Mouse (Mus musculus): Measurements from ENCODE around the gene Rab15.
"Not testable (repeated sequence)": the region's sequence is repeated elsewhere in the genome, so short reads cannot be mapped to it uniquely, and the experiment has no call there.

The Rab15 gene

DNA sequence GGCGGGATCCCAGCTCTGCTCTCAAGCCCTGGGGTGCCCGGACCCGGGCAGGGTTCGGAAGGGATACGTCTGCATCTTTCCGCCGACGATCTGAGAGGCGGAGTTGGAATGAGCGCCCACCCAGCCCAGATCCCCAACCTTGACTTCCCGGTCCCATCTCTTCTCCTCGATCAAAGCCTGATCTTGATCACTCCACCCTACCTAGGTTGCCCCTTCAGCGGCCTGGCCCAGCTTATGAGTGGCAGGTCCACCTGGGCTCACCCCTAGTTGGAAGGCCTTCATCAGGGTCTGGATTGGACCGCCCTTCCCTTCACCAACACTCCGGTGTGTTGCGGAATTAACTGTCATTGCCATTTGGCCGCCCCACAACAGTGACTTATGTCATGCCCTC lies at the start of gene Rab15:
TSS of gene Rab15 (minus strand) at position 258 of the 391 bp plus-strand sequence.
- no peak for DNase-seq (ENCODE audit: low spot score in 2 of 2)

- DNase-seq (ENCODE audit: low spot score in 2 of 2), result no peak
Observed at GRCm38 (mm10) chr12:76869561-76869960, 46.9 kb upstream of the Rab15 start.

GRCm38 (mm10) chr12:76868463-76869198 lies 45.9 kb upstream of the Rab15 start:
- no peak for DNase-seq (ENCODE audit: low spot score in 2 of 2)

DNA sequence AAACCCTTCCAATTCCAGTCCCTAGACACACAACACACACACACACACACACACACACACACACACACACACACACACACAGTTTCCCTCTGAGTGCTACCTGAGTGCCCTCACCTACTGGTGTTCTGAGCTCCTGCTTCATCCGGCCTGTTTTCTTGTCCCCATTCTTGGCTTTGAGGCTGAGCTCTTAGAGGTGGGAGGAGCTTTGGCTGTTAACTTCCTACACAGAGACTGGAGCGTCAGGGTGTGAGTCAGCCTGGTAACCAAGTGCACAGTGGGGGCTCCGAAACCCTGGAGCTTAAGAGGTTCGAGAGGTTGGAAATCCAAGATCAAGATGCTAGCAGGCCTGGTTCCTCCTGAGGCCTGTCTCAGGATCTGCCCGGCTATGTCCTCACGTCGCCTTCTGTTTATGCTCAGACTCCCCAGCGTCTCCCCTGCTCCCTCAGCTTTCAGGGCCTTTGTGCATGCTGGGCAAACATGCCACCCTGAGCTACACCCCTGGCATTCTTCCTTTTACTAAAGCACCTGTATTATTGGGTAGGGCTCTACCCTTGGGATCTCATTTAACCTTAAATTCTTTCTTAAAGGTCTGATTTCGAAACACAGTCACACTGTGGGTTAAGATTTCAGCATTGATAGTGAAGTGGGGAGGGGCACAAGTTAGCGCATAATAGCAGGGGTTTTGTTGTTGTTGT lies 45.0 kb upstream of the Rab15 start:
- peak in 1 of 2 experiments; percentile 12 for DNase-seq (ENCODE audit: low spot score in 2 of 2)

- no peak for DNase-seq (ENCODE audit: low spot score in 2 of 2)
Observed at GRCm38 (mm10) chr12:76865266-76865665, 42.6 kb upstream of the Rab15 start.

- no peak for DNase-seq (ENCODE audit: low spot score in 2 of 2)
Observed at GRCm38 (mm10) chr12:76863651-76864050, 40.9 kb upstream of the Rab15 start.

- DNase-seq (ENCODE audit: low spot score in 2 of 2), result not testable (repeated sequence)
Observed at GRCm38 (mm10) chr12:76858788-76859187, 36.1 kb upstream of the Rab15 start.

- no peak for DNase-seq (ENCODE audit: low spot score in 2 of 2)
Observed at GRCm38 (mm10) chr12:76857087-76857486, 34.4 kb upstream of the Rab15 start.

GRCm38 (mm10) chr12:76853378-76854142 lies 30.9 kb upstream of the Rab15 start:
- DNase-seq (ENCODE audit: low spot score in 2 of 2), result no peak

DNA sequence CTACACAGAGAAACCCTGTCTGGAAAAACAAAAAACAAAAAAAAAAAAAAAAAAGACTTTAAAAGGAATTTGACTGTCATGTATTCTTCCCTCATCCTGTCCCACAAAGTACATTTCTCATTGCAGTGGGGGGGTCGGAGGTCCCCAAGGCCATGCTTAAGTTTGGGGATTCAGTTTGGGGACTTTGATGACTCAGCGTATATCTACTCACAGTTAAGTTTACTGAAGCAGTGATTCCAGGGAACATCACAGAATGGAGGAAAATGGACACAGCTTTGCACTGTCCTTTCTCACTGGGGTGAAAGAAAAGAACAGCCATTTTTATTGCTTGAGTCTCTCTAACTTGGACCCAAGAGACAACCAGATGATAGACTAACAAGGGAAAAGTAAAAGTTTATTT lies 29.7 kb upstream of the Rab15 start:
- no peak for DNase-seq (ENCODE audit: low spot score in 2 of 2)

GRCm38 (mm10) chr12:76844346-76845061 lies 21.8 kb upstream of the Rab15 start:
- no peak for DNase-seq (ENCODE audit: low spot score in 2 of 2)

GRCm38 (mm10) chr12:76840081-76840480 lies 17.4 kb upstream of the Rab15 start:
- no peak for DNase-seq (ENCODE audit: low spot score in 2 of 2)

DNA sequence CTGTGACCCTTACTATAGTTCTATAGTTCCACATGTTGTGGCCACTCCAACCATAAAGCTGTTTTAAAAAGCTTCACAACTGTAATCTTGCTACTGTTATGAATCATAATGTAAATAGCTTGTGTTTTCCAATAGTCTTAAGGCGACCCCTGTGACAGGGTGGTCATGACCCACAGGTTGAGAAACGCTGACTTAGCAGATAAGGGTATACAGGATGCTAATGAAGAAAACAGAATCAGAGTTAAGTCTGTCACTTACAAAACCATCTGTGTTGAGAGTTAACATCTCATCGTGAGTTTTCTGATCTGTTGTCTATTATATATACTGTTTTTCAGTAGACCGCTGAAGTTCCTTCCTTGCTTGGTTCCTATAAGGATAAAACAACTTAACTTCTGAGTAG lies 16.6 kb upstream of the Rab15 start:
- no peak for DNase-seq (ENCODE audit: low spot score in 2 of 2)

GRCm38 (mm10) chr12:76837844-76838650 lies 15.3 kb upstream of the Rab15 start:
- no peak for DNase-seq (ENCODE audit: low spot score in 2 of 2)

DNA sequence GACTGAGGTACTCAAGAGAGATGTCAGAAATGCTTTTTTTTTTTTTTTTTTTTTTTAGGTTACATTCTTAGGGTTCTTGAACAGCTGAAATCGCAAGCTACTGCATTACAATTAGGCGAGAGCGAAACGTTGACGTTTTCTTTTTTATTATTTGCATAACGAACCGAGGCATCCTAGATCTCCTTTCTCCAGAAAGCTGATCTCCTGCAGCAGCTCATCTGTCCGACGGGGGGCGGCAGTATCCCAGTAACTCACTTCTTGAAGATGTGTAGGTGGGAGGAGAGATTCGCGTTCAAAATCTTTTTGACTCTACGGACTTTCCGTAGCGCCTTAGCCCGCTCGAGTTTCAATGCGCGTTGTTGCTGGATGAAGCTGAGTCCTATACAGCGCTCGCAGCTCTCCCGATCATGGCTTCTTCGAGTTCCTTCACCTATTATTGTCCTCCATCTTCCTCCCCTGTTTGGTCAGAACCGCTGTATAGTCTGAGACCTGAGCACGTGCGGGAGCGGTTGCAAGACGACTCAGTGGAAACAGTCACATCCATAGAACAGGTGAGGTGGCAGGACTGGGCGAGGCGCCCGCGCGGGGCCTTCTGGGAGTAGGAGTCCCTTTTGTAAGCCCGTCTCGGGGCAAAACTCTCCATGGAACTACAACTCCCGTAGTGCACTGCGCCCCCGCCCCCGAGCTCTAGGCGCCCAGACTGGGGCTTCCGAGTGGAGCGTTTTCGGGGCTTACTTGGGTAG lies 14.6 kb upstream of the Rab15 start:
- DNase-seq (ENCODE audit: low spot score in 2 of 2), result peak; percentile 96 to 97

DNA sequence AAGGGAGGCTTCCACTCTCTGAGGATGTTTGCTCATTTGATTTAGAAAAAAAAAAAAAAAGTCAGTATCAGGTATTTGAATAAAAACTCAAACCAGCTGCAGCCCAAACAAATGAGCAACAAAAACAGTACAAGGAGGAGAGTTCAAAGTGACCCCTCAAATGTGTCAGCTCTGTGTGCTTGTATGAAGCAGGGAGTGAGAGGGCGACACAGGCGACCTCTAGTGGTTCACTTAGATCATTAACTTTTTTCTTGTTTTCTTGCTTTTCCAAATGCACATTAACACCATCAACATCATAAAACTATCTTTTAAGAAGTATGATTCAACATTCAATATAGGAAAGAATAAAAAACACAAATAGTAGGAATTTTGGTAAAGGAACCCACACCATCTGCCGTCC lies 10.0 kb upstream of the Rab15 start:
- DNase-seq (ENCODE audit: low spot score in 2 of 2), result no peak

DNA sequence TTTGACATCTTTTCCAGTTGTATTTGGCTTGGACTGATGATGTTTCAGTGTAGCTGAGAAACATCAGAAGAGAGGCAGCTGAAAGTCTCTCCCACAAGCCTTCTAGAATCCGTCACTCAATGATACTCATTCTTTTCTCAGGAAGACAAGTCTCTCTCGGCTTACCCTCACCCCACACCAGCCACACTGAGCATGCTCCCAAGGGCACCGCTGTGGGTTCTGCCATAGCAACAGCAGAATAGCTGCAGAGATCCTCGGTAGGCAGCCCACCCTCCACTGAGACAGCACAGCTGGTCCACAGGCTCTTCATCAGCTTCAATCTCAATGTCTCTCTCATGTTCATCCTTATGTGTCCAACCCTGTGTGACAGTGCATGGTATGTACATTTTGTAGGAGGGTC lies 2.6 kb upstream of the Rab15 start:
- DNase-seq (ENCODE audit: low spot score in 2 of 2), result no peak

DNA sequence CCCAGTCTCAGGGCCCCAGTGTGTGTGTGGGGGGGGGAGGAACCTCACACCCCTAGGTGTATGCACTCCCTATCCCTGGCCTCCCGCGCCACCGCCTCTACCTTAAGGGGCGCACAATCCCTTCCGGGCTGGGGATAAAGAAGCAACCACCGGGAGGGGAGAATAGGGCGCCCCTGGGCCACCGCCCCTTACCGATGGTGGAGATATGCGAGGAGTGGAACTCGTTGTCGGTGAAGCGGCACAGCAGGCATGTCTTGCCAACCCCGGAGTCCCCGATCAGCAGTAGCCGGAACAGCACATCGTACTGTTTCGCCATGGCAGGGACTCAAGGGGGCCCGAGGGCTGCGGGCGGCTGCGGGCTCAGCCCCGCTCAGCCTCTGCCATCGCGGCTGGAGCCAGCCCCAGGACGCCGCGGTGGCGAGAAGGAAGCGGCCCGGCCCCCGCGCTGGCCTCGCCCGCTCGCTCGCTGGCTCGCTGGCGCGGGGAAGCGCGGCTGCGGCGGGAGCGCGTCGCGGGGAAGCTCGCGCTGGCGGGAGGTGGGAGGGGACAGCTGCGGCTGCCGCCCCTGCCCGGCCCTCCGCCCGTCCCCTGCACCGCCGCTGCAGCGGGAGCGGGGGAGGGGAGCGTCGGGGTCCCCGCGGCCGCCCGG lies 582 bp downstream of the Rab15 start:
- peak in 1 of 2 experiments; percentile 63 for DNase-seq (ENCODE audit: low spot score in 2 of 2)

GRCm38 (mm10) chr12:76820615-76821014 lies 2.1 kb downstream of the Rab15 start:
- no peak for DNase-seq (ENCODE audit: low spot score in 2 of 2)

DNA sequence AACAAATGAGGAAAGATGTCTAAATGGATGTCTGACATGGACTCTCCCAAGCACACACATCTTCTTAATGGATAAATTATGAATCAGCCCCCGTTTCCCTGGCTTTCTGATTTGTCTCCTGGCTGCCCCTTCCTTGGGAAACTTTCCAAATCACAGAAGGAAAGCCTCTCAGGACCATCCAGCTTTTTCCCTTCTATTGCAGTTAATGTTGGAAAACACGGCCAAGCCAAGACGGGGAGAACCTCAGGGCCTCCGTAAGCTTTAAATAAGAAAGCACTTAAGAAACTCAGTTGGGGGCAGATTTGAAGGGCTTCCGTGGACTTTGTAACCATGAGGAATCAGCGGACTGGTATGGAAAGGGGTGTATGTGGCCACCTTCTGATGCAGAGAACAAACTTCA lies 2.9 kb downstream of the Rab15 start:
- no peak for DNase-seq (ENCODE audit: low spot score in 2 of 2)

Data from urinary bladder, adult 18-20 months (tissue).